In the genomic region with DNA sequence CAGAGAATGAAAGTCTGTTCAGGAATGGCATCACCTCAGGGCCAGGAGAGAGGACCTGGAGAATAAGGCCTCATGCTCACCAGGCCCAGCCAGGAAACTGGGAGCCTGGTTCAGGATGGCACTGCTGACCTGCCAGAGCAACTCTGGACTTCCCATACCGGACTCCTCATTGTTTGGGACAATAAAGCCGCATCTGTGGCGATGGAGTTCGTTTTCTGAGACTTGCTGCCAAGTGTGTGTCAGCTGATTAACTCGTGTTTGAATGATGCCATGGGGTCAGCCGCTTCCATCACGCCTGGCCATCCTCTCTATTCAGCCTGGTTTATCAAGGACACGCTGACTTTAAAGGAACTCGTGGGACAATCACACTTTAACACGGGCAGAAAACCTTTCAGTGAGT, we compare ENCODE assay signal across 18 mouse cellular contexts. TPM values are rescaled to one million over a fixed set of nuclear protein-coding genes. Genes with fewer than 3 reads are reported as not detected.
A peak's percentile ranks its signal among the peaks of the same experiment; 100 is the strongest.
DNase-seq lines count a peak whose midpoint lies in the region; ATAC-seq lines count a peak whose summit lies in the region.
"Had no signal": no experiment of that assay in that cellular context is flagged by ENCODE, and none has a peak within 500 bp of the region (broad histone marks: within the 10 kb centered on the region; RNA-seq: fewer than 3 reads in every experiment).

No protein-coding gene starts in this region.

- no peaks in the 10 kb centered on the region for H3K4me1 ChIP-seq in hindbrain, embryonic 16.5 days (ENCODE audit: control insufficient read depth, insufficient read depth, low read depth, low read length)
- H3K4me1 ChIP-seq: heart, embryonic 10.5 days had no signal

- DNase-seq in cerebellum, adult 9-11 months: peak; percentile 36
- DNase-seq in cerebellum, adult 11 months: no peak
- DNase-seq in layer of hippocampus, adult 18-20 months (ENCODE audit: low spot score in 2 of 2): peak; percentile 19 to 66
- DNase-seq in layer of hippocampus, postnatal 10 days (ENCODE audit: low spot score in 2 of 2): no peak
- DNase-seq in retina, postnatal 1 day: peak; percentile 24
- DNase-seq in retina, embryonic 14.5 days (ENCODE audit: low spot score): no peak
- DNase-seq in layer of hippocampus, postnatal 36 days: peak; percentile 20 to 22
- DNase-seq: cerebellum, adult 9-10 months; kidney, adult 8-10 months; kidney, postnatal 36 days; lung, adult 2 months; thymus, postnatal 14 days had no signal

- no peak overlapping the region for H3K9ac ChIP-seq in hindbrain, embryonic 16.5 days (ENCODE audit: low read depth, low read length)
- H3K9ac ChIP-seq: forebrain, embryonic 12.5 days had no signal

- no peak overlapping the region for H3K4me3 ChIP-seq in hindbrain, embryonic 16.5 days (ENCODE audit: low read length)
- H3K4me3 ChIP-seq: forebrain, embryonic 12.5 days; heart, embryonic 10.5 days had no signal

- H3K27me3 ChIP-seq in hindbrain, embryonic 16.5 days (replicated peaks; ENCODE audit: control insufficient read depth, insufficient read depth, low read length): no peaks in the 10 kb centered on the region
- H3K27me3 ChIP-seq: CH12.LX; forebrain, embryonic 12.5 days had no signal

- no peak overlapping the region for H3K4me2 ChIP-seq in hindbrain, embryonic 16.5 days (ENCODE audit: low read length)
- H3K4me2 ChIP-seq: forebrain, embryonic 12.5 days; liver, embryonic 11.5 days; midbrain, embryonic 11.5 days had no signal

- ATAC-seq in hindbrain, embryonic 16.5 days: no peak

- no peak overlapping the region for H3K27ac ChIP-seq in hindbrain, embryonic 16.5 days (ENCODE audit: low read depth, low read length)
- H3K27ac ChIP-seq: forebrain, embryonic 12.5 days; heart, embryonic 10.5 days had no signal

- H3K9me3 ChIP-seq in hindbrain, embryonic 16.5 days (ENCODE audit: control insufficient read depth, low read length): peaks cover 2% of the 10 kb centered on the region; the same call in 1 of the 2 replicates

- 55% methylated on average over 10 of the region's 10 CpGs for WGBS in hindbrain, embryonic 16.5 days

- H3K36me3 ChIP-seq in hindbrain, embryonic 16.5 days (ENCODE audit: control insufficient read depth, insufficient read depth, low read length): peaks cover 4% of the 10 kb centered on the region; the same call in 1 of the 2 replicates

RNA-seq across cellular contexts. Expression of a gene that starts 14.8 kb away (rescaled TPM):
- total RNA-seq in layer of hippocampus, adult 18-20 months (2021): 10 to 100 TPM; 62.0 to 66.0 TPM
- total RNA-seq in layer of hippocampus, postnatal 10 days (2021): 10 to 100 TPM; 52.1 to 64.0 TPM
- total RNA-seq in layer of hippocampus, postnatal 36 days (2021): 10 to 100 TPM; 56.9 to 73.0 TPM
- polyA plus RNA-seq in hindbrain, embryonic 16.5 days (2015; fragmentation: Nextera tagmentation; extraction: Ambion mirVana): 209 TPM in 2 replicates

Comparison
In these comparisons a context has a peak if more than half of its experiments do, and no peak if none do; other contexts are left out.
1. DNase-seq: peak in cerebellum, adult 9-11 months (single experiment), layer of hippocampus, adult 18-20 months (2 of 2), retina, postnatal 1 day (single experiment) and layer of hippocampus, postnatal 36 days (2 of 2); none in cerebellum, adult 11 months (single experiment), layer of hippocampus, postnatal 10 days (0 of 2) and retina, embryonic 14.5 days (single experiment).